Mouse (Mus musculus): Measurements from ENCODE around the gene Tmem135. TPM values are rescaled to one million over a fixed set of nuclear protein-coding genes. Genes with fewer than 3 reads are reported as not detected.

The Tmem135 gene
- polyA plus RNA-seq, 1 experiment from 2014 or later = 14.6 TPM

- H3K9me3 ChIP-seq (ENCODE audit: control insufficient read depth, low read length) = no peaks in the 10 kb centered on the region
- ATAC-seq (ENCODE audit: low FRiP score) (no peak), DNase-seq (ENCODE audit: low spot score) (no peak)
- 91% methylated on average over 7 of the region's 7 CpGs for WGBS
- no peak overlapping the region for H3K27ac ChIP-seq (ENCODE audit: low read depth, low read length)
- no peak overlapping the region for H3K4me3 ChIP-seq (ENCODE audit: low read depth, low read length)
- H3K36me3 ChIP-seq (ENCODE audit: control insufficient read depth, insufficient read depth, low read length) = no peaks in the 10 kb centered on the region
- no peaks in the 10 kb centered on the region for H3K27me3 ChIP-seq (ENCODE audit: control insufficient read depth, insufficient read depth, low read length)
- H3K4me1 ChIP-seq (replicated peaks; ENCODE audit: control insufficient read depth, insufficient read depth, low read length) = no peaks in the 10 kb centered on the region
- H3K4me2 ChIP-seq (replicated peaks; ENCODE audit: low read depth, low read length) = no peak overlapping the region
- no peak overlapping the region for H3K9ac ChIP-seq (ENCODE audit: low read depth, low read length)
Observed at GRCm38 (mm10) chr7:89155741-89156140, 248.3 kb downstream of the Tmem135 start.

- Histone ChIP-seq H3K36me3 (ENCODE audit: control insufficient read depth, insufficient read depth, low read length) (no peaks in the 10 kb centered on the region), H3K9ac (ENCODE audit: low read depth, low read length) (no peak overlapping the region), H3K27me3 (ENCODE audit: control insufficient read depth, insufficient read depth, low read length) (no peaks in the 10 kb centered on the region), H3K4me2 (replicated peaks; ENCODE audit: low read depth, low read length) (no peak overlapping the region), H3K27ac (ENCODE audit: low read depth, low read length) (no peak overlapping the region), H3K4me3 (ENCODE audit: low read depth, low read length) (no peak overlapping the region), H3K9me3 (ENCODE audit: control insufficient read depth, low read length) (no peaks in the 10 kb centered on the region), H3K4me1 (replicated peaks; ENCODE audit: control insufficient read depth, insufficient read depth, low read length) (no peaks in the 10 kb centered on the region)
- no peak for ATAC-seq (ENCODE audit: low FRiP score)
- no peak for DNase-seq (ENCODE audit: low spot score)
- 87% methylated on average over 6 of the region's 6 CpGs for WGBS
Observed at GRCm38 (mm10) chr7:89155223-89155622, 248.8 kb downstream of the Tmem135 start.

GRCm38 (mm10) chr7:89151345-89151744 is 252.7 kb downstream of the Tmem135 start:
- Histone ChIP-seq H3K4me2 (replicated peaks; ENCODE audit: low read depth, low read length) (no peak overlapping the region), H3K27me3 (ENCODE audit: control insufficient read depth, insufficient read depth, low read length) (no peaks in the 10 kb centered on the region), H3K9me3 (ENCODE audit: control insufficient read depth, low read length) (no peaks in the 10 kb centered on the region), H3K4me3 (ENCODE audit: low read depth, low read length) (no peak overlapping the region), H3K4me1 (replicated peaks; ENCODE audit: control insufficient read depth, insufficient read depth, low read length) (no peaks in the 10 kb centered on the region), H3K36me3 (ENCODE audit: control insufficient read depth, insufficient read depth, low read length) (no peaks in the 10 kb centered on the region), H3K9ac (ENCODE audit: low read depth, low read length) (no peak overlapping the region), H3K27ac (ENCODE audit: low read depth, low read length) (no peak overlapping the region)
- 0 out of 2 replicates have a peak, but pooled peaks have one; percentile 63 for ATAC-seq (ENCODE audit: low FRiP score)
- 42% methylated on average over 6 of the region's 6 CpGs for WGBS
- DNase-seq (ENCODE audit: low spot score) = no peak

- no peak overlapping the region for H3K4me3 ChIP-seq (ENCODE audit: low read depth, low read length)
- ATAC-seq (ENCODE audit: low FRiP score) (no peak), DNase-seq (ENCODE audit: low spot score) (no peak)
- H3K27me3 ChIP-seq (ENCODE audit: control insufficient read depth, insufficient read depth, low read length) = no peaks in the 10 kb centered on the region
- no peak overlapping the region for H3K9ac ChIP-seq (ENCODE audit: low read depth, low read length)
- H3K4me1 ChIP-seq (replicated peaks; ENCODE audit: control insufficient read depth, insufficient read depth, low read length) = no peaks in the 10 kb centered on the region
- no peak overlapping the region for H3K4me2 ChIP-seq (replicated peaks; ENCODE audit: low read depth, low read length)
- no peak overlapping the region for H3K27ac ChIP-seq (ENCODE audit: low read depth, low read length)
- 86% methylated on average over 5 of the region's 5 CpGs for WGBS
- H3K36me3 ChIP-seq (ENCODE audit: control insufficient read depth, insufficient read depth, low read length) = no peaks in the 10 kb centered on the region
- no peaks in the 10 kb centered on the region for H3K9me3 ChIP-seq (ENCODE audit: control insufficient read depth, low read length)
Observed at GRCm38 (mm10) chr7:89140640-89141300, 263.3 kb downstream of the Tmem135 start.

- DNase-seq (ENCODE audit: low spot score) (no peak), ATAC-seq (ENCODE audit: low FRiP score) (no peak)
- H3K4me3 ChIP-seq (ENCODE audit: low read depth, low read length) = no peak overlapping the region
- H3K9me3 ChIP-seq (ENCODE audit: control insufficient read depth, low read length) = no peaks in the 10 kb centered on the region
- no peaks in the 10 kb centered on the region for H3K36me3 ChIP-seq (ENCODE audit: control insufficient read depth, insufficient read depth, low read length)
- no peak overlapping the region for H3K9ac ChIP-seq (ENCODE audit: low read depth, low read length)
- H3K4me2 ChIP-seq (replicated peaks; ENCODE audit: low read depth, low read length) = no peak overlapping the region
- H3K27me3 ChIP-seq (ENCODE audit: control insufficient read depth, insufficient read depth, low read length) = no peaks in the 10 kb centered on the region
- WGBS = 85% methylated on average over 5 of the region's 5 CpGs
- no peaks in the 10 kb centered on the region for H3K4me1 ChIP-seq (replicated peaks; ENCODE audit: control insufficient read depth, insufficient read depth, low read length)
- H3K27ac ChIP-seq (ENCODE audit: low read depth, low read length) = no peak overlapping the region
Observed at GRCm38 (mm10) chr7:89134884-89135511, 269.0 kb downstream of the Tmem135 start.

GRCm38 (mm10) chr7:89126063-89126882 is 277.7 kb downstream of the Tmem135 start:
- ATAC-seq (ENCODE audit: low FRiP score) = peak; percentile 89
- Histone ChIP-seq H3K9ac (ENCODE audit: low read depth, low read length) (no peak overlapping the region), H3K9me3 (ENCODE audit: control insufficient read depth, low read length) (no peaks in the 10 kb centered on the region), H3K27ac (ENCODE audit: low read depth, low read length) (no peak overlapping the region), H3K4me3 (ENCODE audit: low read depth, low read length) (no peak overlapping the region), H3K27me3 (ENCODE audit: control insufficient read depth, insufficient read depth, low read length) (no peaks in the 10 kb centered on the region), H3K4me2 (replicated peaks; ENCODE audit: low read depth, low read length) (no peak overlapping the region), H3K36me3 (ENCODE audit: control insufficient read depth, insufficient read depth, low read length) (no peaks in the 10 kb centered on the region), H3K4me1 (replicated peaks; ENCODE audit: control insufficient read depth, insufficient read depth, low read length) (no peaks in the 10 kb centered on the region)
- 62% methylated on average over 7 of the region's 7 CpGs for WGBS
- peak; percentile 75 for DNase-seq (ENCODE audit: low spot score)

GRCm38 (mm10) chr7:89116261-89116664 is 287.8 kb downstream of the Tmem135 start:
- Histone ChIP-seq H3K27me3 (ENCODE audit: control insufficient read depth, insufficient read depth, low read length) (no peaks in the 10 kb centered on the region), H3K9ac (ENCODE audit: low read depth, low read length) (no peak overlapping the region), H3K4me3 (ENCODE audit: low read depth, low read length) (no peak overlapping the region), H3K4me1 (replicated peaks; ENCODE audit: control insufficient read depth, insufficient read depth, low read length) (no peaks in the 10 kb centered on the region), H3K4me2 (replicated peaks; ENCODE audit: low read depth, low read length) (no peak overlapping the region), H3K9me3 (ENCODE audit: control insufficient read depth, low read length) (no peaks in the 10 kb centered on the region), H3K36me3 (ENCODE audit: control insufficient read depth, insufficient read depth, low read length) (no peaks in the 10 kb centered on the region), H3K27ac (ENCODE audit: low read depth, low read length) (no peak overlapping the region)
- DNase-seq (ENCODE audit: low spot score) (no peak), ATAC-seq (ENCODE audit: low FRiP score) (no peak)
- 76% methylated on average over 1 of the region's 1 CpGs for WGBS

GRCm38 (mm10) chr7:89115633-89116032 is 288.4 kb downstream of the Tmem135 start:
- no peak overlapping the region for H3K4me3 ChIP-seq (ENCODE audit: low read depth, low read length)
- WGBS = 86% methylated on average over 3 of the region's 3 CpGs
- H3K36me3 ChIP-seq (ENCODE audit: control insufficient read depth, insufficient read depth, low read length) = no peaks in the 10 kb centered on the region
- no peak for DNase-seq (ENCODE audit: low spot score)
- H3K4me2 ChIP-seq (replicated peaks; ENCODE audit: low read depth, low read length) = no peak overlapping the region
- H3K9me3 ChIP-seq (ENCODE audit: control insufficient read depth, low read length) = no peaks in the 10 kb centered on the region
- H3K27ac ChIP-seq (ENCODE audit: low read depth, low read length) = no peak overlapping the region
- H3K4me1 ChIP-seq (replicated peaks; ENCODE audit: control insufficient read depth, insufficient read depth, low read length) = no peaks in the 10 kb centered on the region
- H3K27me3 ChIP-seq (ENCODE audit: control insufficient read depth, insufficient read depth, low read length) = no peaks in the 10 kb centered on the region
- ATAC-seq (ENCODE audit: low FRiP score) = no peak
- H3K9ac ChIP-seq (ENCODE audit: low read depth, low read length) = no peak overlapping the region
